Mouse (Mus musculus) heart, embryonic 14.5 days (tissue): ENCODE data around the gene Chd2. TPM values are rescaled to one million over a fixed set of nuclear protein-coding genes. Genes with fewer than 3 reads are reported as not detected.

Experiments
- ATAC-seq: fragments of 200-750 bp; cut with Nextera tagmentation; 2 replicates; pipeline ENCODE4 v1.8.0; 2017; ENCODE audit warnings: low read depth, moderate TSS enrichment; ENCODE audit not compliant: insufficient number of reproducible peaks, insufficient read depth, low FRiP score
- H3K27ac ChIP-seq, 2 experiments: fragments of 200-500 bp in 1 of 2; fragments of 300-500 bp in 1 of 2; sonication (generic) in 1 of 2; replicated peaks in 1 of 2; 2 replicates each; pipeline ENCODE4 v1.5.1; 2012 to 2014; ENCODE audit warnings: low read depth in 2 of 2, low read length in 2 of 2, control low read depth in 1 of 2, mild to moderate bottlenecking in 1 of 2, mixed read lengths in 1 of 2; ENCODE audit not compliant: control insufficient read depth in 1 of 2, insufficient read depth in 1 of 2
- H3K27me3 ChIP-seq: fragments of 300-500 bp; sonication (generic); 2 replicates; pipeline ENCODE4 v1.6.1; 2014; ENCODE audit warnings: mild to moderate bottlenecking, low read length, control low read depth; ENCODE audit not compliant: control insufficient read depth, insufficient read depth
- H3K36me3 ChIP-seq: fragments of 300-500 bp; sonication (generic); 2 replicates; pipeline ENCODE4 v1.6.1; 2014; ENCODE audit warnings: mild to moderate bottlenecking, control low read depth, low read length, mixed read lengths; ENCODE audit not compliant: control insufficient read depth, insufficient read depth
- H3K4me1 ChIP-seq, 2 experiments: fragments of 200-500 bp in 1 of 2; fragments of 300-500 bp in 1 of 2; sonication (generic) in 1 of 2; 2 replicates each; pipeline ENCODE4 v1.6.1; 2012 to 2014; ENCODE audit warnings: low read length in 2 of 2, control low read depth in 1 of 2, mixed read lengths in 1 of 2; ENCODE audit not compliant: control insufficient read depth in 2 of 2, insufficient read depth in 2 of 2
- H3K4me2 ChIP-seq: fragments of 300-500 bp; sonication (generic); 2 replicates; pipeline ENCODE4 v1.6.1; 2014; ENCODE audit warnings: mild to moderate bottlenecking, low read length
- H3K4me3 ChIP-seq, 2 experiments: fragments of 200-500 bp in 1 of 2; fragments of 300-500 bp in 1 of 2; sonication (generic) in 1 of 2; 2 replicates each; pipeline ENCODE4 v1.5.1; 2012 to 2014; ENCODE audit warnings: low read length in 2 of 2, mild to moderate bottlenecking in 2 of 2, control low read depth in 1 of 2, low read depth in 1 of 2, moderate library complexity in 1 of 2; ENCODE audit not compliant: control insufficient read depth in 1 of 2, insufficient read depth in 1 of 2
- H3K9ac ChIP-seq: fragments of 300-500 bp; sonication (generic); 2 replicates; pipeline ENCODE4 v1.6.1; 2014; ENCODE audit warnings: mild to moderate bottlenecking, low read length
- H3K9me3 ChIP-seq: fragments of 300-500 bp; sonication (generic); 2 replicates; pipeline ENCODE4 v1.6.1; 2016; ENCODE audit warnings: low read length, control low read depth; ENCODE audit not compliant: control insufficient read depth
- WGBS: fragments of 180-500 bp; shearing (Covaris S2); extraction: QIAGEN DNeasy Blood & Tissue Kit; methylation state at CpG from one replicate; pipeline ENCODE4 v1.1.7; 2014; 5-methylcytosine and 5-hydroxymethylcytosine counted together
- polyA plus RNA-seq: library from polyadenylated mRNA; unstranded; fragments of >200 nt; fragmentation: Nextera tagmentation; extraction: Ambion mirVana; gene quantifications from 2 replicates; pipeline ENCODE4 v1.2.1, GENCODE M21; 2014

Gene Chd2
- polyA plus RNA-seq, 1 experiment from 2014 or later, result 46.9 TPM

DNA sequence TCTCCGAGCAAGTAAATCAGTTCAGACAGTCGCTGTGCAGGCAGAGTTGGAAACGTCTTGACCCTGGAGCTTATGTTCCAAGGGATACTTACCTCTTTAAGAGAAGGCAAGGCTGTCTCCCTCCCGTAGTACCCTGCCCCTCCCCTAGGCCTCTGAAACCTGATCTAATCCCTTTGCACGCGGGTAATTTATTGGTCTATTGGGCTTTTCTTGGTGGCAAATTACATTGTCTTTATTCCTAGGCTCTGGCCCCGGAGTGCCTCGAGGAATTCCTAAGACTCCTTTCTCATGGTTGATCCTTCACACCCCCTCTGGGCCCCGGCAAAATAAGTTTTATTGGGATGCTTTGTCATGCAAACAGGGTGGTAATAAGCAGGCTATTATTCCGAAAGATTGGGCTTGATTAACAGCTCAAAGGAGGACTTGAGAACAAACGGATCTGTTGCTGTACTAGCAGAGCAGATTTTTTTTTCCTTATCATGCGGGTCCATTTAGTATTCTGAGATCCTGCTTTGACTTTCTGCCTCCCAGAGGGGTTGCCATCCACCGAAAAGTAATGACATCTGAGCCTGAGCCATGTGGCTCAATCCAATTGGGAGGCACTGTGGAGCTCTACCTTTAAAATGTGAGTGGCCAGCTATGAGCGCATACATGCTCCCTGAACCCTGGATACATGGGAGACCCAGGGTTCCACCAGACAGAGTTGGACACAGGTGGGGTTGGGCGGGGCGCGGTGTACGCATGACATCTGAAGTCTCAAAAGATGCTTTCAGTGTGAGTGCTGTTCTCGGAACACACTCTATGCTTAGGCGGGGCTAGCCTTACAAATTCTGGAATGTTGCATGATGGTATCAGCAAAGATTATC is 141.3 kb downstream of the Chd2 start:
- Histone ChIP-seq H3K4me1 (peaks cover 18 to 20% of the 10 kb centered on the region in 2 experiments), H3K4me3 (peak overlapping the region; percentile 33 to 46), H3K27ac (no peak overlapping the region), H3K27me3 (peaks cover 47% of the 10 kb centered on the region), H3K9ac (no peak overlapping the region; the same call in 1 of the 2 replicates), H3K4me2 (peak overlapping the region; percentile 80), H3K36me3 (no peaks in the 10 kb centered on the region), H3K9me3 (no peaks in the 10 kb centered on the region)
- WGBS, result 22% methylated on average over 20 of the region's 20 CpGs
- ATAC-seq, result no peak

DNA sequence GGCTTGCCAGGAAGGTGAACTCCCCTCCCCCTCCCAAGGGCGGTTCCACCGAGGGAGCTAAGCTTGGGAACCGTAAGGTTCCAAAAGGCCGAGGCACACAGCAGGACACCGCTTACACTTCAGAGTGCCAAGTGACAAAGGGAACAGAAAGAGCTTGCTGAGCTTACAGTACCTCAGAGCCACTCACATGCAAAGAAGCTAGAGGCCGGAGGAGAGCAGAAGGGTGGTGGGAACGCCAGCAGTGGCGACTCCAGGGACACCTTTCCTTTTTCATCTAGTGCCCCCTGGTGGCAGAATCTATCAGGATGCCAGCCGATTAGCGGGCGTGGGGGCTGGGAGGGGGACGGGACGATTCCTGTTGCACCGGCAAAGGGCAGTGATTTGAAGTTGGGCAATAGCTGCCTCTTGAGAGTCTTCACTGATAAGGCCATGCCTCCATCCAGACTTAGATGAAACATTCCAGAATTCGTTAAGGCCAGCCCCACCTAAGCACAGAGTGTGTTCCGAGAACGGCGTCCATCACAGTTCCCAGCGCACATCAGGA is 142.1 kb downstream of the Chd2 start:
- 0 out of 2 replicates have a peak, but pooled peaks have one; percentile 34 for ATAC-seq
- no peaks in the 10 kb centered on the region for H3K36me3 ChIP-seq
- 2% methylated on average over 19 of the region's 19 CpGs for WGBS
- H3K27ac ChIP-seq, result no peak overlapping the region
- peak overlapping the region; percentile 33 to 46 for H3K4me3 ChIP-seq
- peaks cover 18 to 20% of the 10 kb centered on the region in 2 experiments for H3K4me1 ChIP-seq
- peaks cover 47% of the 10 kb centered on the region for H3K27me3 ChIP-seq
- H3K9ac ChIP-seq, result peak overlapping the region; percentile 56; the same call in 1 of the 2 replicates
- H3K9me3 ChIP-seq, result no peaks in the 10 kb centered on the region
- H3K4me2 ChIP-seq, result peak overlapping the region; percentile 80

DNA sequence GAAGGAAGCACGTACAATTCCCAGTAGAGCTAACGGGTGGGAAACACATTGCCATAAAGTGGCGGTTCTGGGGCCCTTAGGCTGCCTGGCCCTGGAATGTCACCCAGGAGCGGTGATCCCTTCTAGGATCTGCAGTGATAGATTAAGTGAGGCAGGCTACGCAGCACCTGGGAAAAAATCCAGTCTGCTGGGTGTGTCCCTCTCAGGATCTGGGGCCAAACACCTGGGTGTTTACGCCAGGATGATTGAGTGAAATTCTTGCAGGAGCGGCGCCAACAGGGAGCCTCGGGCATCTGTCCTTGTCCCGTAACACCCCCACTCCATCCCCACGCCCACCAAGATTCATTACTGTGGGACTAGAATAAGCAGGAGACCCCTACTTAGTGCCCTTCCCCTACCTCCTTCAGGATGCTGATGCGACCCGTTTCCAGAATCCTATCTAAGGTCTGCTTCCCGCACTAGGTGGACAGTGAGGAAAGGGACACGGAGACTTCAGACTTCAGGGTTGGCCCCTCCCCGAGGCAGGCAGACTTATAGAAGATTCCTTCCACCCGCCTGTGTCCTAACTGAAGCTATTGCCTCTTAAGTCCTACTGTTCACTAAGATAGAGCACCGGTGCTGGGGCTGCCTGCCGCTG is 142.7 kb downstream of the Chd2 start:
- WGBS, result 6% methylated on average over 19 of the region's 19 CpGs
- H3K27me3 ChIP-seq, result peaks cover 47% of the 10 kb centered on the region
- no peak for ATAC-seq
- peak overlapping the region; percentile 80 for H3K4me2 ChIP-seq
- peaks cover 18 to 20% of the 10 kb centered on the region in 2 experiments for H3K4me1 ChIP-seq
- H3K9me3 ChIP-seq, result no peaks in the 10 kb centered on the region
- H3K9ac ChIP-seq, result peak overlapping the region; percentile 56; the same call in 1 of the 2 replicates
- no peak overlapping the region for H3K27ac ChIP-seq
- H3K36me3 ChIP-seq, result no peaks in the 10 kb centered on the region
- H3K4me3 ChIP-seq, result peak overlapping the region; percentile 33 to 46

DNA sequence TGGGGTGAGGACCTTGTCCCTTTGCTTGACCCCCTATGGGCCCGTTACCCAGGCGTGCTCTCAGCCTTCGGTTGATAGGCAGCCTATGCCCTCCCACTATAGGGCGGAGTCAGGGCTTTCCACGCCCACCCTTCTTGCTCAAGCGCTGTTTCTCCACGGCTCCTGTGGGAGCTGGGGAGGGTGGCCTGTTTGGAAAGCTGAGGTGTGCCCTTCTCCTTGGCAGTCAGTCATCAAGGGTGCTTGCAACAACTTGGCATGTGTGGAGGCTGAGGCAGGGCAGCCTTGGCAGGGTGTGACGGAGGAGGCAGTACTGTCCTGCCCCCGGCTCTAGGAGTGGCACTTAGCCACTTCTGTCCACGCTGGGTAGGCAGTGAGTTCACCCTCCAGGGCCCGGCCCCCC is 143.3 kb downstream of the Chd2 start:
- no peaks in the 10 kb centered on the region for H3K9me3 ChIP-seq

DNA sequence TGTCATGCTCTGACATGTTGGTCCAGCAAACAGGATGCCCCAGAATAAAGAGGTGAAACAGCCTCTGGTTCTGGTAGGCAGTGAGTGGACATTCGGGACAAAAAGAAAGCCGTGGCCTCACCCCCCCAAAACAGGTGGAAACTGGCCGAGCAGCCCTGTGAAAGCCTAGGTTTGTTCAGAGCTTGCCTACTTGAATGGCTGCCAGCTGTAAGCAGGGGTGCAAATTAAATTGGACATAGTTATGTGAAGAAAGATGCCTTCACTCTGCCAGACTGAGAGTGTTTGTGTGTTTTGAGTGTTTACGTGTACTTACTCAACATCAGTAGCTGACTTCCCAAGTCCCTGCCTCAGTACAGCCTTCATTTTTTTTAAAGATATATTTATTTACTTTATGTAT is 147.6 kb downstream of the Chd2 start:
- Histone ChIP-seq H3K9ac (no peak overlapping the region), H3K4me3 (no peak overlapping the region), H3K4me2 (no peak overlapping the region), H3K27ac (no peak overlapping the region), H3K36me3 (no peaks in the 10 kb centered on the region), H3K9me3 (no peaks in the 10 kb centered on the region), H3K4me1 (peaks cover 21 to 30% of the 10 kb centered on the region in 2 experiments), H3K27me3 (peaks cover 49% of the 10 kb centered on the region)
- no peak for ATAC-seq
- WGBS, result 71% methylated on average over 4 of the region's 4 CpGs

More for the DNA sequence above, 143.3 kb downstream of the Chd2 start:
- Histone ChIP-seq H3K4me1 (peaks cover 18 to 20% of the 10 kb centered on the region in 2 experiments), H3K4me2 (peak overlapping the region; percentile 80), H3K36me3 (no peaks in the 10 kb centered on the region), H3K9ac (no peak overlapping the region), H3K27me3 (peaks cover 47% of the 10 kb centered on the region), H3K27ac (no peak overlapping the region), H3K4me3 (peak overlapping the region in 1 of 2 experiments; percentile 16; a peak in 1 of 4 replicates)
- 9% methylated on average over 11 of the region's 11 CpGs for WGBS
- ATAC-seq, result 0 out of 2 replicates have a peak, but pooled peaks have one; percentile 33

DNA sequence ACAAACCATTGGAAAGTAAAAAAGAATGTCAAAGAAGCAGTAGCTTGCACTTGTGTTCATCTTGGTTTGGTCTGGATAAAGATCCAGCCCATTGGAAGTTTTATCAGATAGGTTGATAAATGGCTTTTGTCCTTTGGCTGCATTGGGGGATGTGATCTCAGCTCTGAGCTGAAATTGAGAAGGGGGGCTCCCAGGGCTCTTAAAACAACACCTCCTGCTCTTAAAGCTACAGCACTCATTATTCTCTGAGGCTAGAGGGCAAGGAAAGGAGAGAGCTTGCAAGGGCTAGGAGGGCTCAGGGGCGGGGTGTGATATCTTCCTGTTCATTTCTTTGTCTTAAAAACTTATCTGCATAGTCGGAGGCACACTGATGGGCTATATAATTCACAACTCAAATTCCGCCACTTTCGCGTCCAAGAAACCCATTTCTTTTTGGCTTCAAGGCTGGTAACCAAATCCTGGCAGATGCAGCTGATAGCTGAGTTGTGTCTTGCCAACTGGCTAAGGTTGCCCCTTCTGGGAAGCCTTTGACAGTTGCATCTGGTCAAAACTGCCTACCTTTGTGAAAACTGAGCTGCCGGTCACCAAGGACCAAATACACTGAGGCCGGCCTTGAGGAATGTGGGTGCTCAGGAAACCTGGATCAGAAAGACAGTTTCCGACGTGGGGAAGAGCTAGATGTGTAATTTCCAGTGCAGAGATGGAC is 148.2 kb downstream of the Chd2 start:
- Histone ChIP-seq H3K27ac (no peak overlapping the region), H3K4me2 (peak overlapping the region; percentile 100), H3K27me3 (peaks cover 48% of the 10 kb centered on the region), H3K9me3 (no peaks in the 10 kb centered on the region), H3K4me1 (peaks cover 15 to 25% of the 10 kb centered on the region in 2 experiments), H3K36me3 (no peaks in the 10 kb centered on the region), H3K9ac (no peak overlapping the region), H3K4me3 (peak overlapping the region in 1 of 2 experiments; percentile 70; a peak in 1 of 4 replicates)
- ATAC-seq, result no peak
- WGBS, result 55% methylated on average over 9 of the region's 9 CpGs

DNA sequence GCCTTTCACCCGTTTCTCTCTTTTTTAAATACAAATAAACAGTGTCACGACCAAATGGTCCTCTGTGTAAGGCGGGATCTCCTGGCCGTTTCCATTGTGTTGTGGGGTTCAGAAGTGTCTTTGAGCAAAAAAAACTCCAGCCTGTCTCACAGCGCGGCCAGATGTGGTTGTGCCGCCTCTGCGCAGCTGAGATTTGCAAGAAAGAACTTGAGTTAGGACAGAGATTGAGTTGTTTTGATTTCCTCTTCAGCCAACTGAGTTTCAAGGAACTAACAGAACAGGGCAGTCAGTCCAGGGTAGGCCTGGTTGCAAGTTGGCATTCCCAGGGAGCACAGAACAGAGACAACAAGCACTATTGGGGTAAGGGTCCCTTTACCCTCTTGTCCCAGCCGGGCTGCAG is 149.3 kb downstream of the Chd2 start:
- H3K9ac ChIP-seq, result peak overlapping the region; percentile 85
- WGBS, result 3% methylated on average over 9 of the region's 9 CpGs

More for the DNA sequence above, 149.3 kb downstream of the Chd2 start:
- H3K27me3 ChIP-seq, result peaks cover 42% of the 10 kb centered on the region
- peaks cover 13 to 20% of the 10 kb centered on the region in 2 experiments for H3K4me1 ChIP-seq
- no peaks in the 10 kb centered on the region for H3K36me3 ChIP-seq
- no peak for ATAC-seq
- H3K9me3 ChIP-seq, result no peaks in the 10 kb centered on the region
- H3K4me2 ChIP-seq, result peak overlapping the region; percentile 100
- H3K27ac ChIP-seq, result peak overlapping the region; percentile 74 to 85
- H3K4me3 ChIP-seq, result peak overlapping the region; percentile 70 to 81
